Mouse (Mus musculus): ENCODE results near the gene Obsl1.

DNA sequence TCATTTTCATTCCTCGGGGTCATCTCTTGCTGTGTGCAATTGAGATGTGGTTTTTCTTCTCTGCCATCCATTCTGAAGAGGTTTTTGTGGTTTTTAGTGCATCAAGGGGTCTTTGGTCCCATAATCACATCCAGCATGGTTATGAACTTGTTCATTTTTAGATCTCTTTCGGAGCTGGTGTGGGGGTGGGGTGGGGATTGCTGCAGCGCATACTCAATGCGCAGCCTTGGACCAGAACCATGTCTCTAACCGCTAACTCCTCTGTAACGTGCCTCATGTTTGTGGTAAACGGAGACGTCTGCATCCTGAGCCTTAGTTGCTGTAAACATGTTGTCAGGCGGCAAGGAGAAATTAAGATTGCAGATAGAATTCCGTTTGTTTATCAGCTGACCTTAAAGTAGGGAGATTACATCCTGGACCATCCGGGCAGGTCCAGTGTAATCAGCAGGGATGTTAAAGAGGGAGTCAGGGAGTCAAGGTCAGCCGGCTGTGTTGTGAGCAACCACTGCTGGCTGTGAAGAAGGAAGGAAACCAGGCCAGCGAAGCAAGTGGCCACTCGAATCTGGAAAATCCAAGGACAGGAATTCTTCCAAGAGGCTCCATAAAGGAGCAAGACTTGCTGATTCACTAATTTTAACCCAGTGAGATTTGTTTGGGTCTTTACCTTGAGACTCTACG lies 10.6 kb upstream of the Obsl1 start:
- TF ChIP-seq JUND (IDR thresholded peaks at IDR 0.05; ENCODE audit: low read depth, low read length): no peak
- no peak for TF ChIP-seq POLR2A (IDR thresholded peaks at IDR 0.05; ENCODE audit: control insufficient read depth in 1 of 2, insufficient read depth in 1 of 2, low read depth in 1 of 2, low read length in 2 of 2, poor library complexity in 1 of 2)
- no peak for TF ChIP-seq MAX (IDR thresholded peaks at IDR 0.05; ENCODE audit: low read length)
- TF ChIP-seq SMC3 (IDR thresholded peaks at IDR 0.05; ENCODE audit: low read depth, low read length): no peak

Measured in MEL (cell line).